Mouse (Mus musculus): Measurements from ENCODE around the gene Gm9837.
"Not testable (repeated sequence)": the region's sequence is repeated elsewhere in the genome, so short reads cannot be mapped to it uniquely, and the experiment has no call there.

The Gm9837 gene

DNA sequence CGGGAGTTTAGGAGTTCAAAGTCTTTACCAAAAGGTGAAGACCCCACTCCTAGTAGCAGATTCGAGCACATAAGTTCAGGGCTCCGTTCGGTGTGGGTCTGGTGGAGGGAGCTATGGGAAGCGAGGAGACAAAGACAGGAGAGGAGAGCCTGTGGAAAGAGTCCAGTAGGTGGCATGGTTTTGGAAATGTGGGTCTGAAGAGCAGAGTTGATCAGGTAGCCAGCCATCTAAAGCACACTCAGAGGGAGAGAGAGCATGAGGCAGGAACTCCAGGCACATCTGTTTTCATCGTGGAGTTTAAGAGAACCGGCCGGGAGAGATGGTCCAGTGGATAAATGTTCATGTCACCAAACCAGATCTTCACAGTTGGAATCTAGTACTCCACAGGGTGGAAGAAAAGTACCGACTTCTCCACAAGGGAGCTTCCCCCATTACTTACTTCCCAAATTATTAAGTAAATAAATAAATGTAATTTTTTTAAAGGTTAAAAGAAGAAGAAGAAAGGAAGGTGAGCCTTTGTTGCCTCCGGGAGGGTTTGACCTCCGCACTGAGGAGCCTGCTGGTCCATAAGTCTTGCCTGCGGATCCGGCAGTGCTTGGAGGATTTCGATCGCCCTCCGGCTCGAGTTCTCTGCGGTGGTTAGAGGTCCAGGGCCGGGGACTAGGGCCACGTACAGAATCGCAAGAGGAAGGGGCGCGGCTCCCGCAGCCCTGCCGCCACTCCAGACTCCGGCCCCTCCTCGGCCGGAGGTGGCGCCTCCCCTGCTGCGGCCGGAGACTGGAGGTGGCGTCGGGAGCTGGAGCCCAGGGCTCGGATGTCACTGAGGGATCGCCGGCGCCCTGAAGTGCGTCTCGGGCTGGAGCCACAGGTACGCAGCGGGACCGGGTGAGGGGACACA is 13.6 kb downstream of the Gm9837 start, which contains the start of the genes Gm10447 and Shroom1:
Gene Gm10447, minus strand, starts transcription at position 637 of the 898 bp plus-strand sequence.
Gene Shroom1, plus strand, starts transcription at position 732 of the 898 bp plus-strand sequence.
- DNase-seq (ENCODE audit: low spot score in 2 of 2), result peak; percentile 48 to 59

DNA sequence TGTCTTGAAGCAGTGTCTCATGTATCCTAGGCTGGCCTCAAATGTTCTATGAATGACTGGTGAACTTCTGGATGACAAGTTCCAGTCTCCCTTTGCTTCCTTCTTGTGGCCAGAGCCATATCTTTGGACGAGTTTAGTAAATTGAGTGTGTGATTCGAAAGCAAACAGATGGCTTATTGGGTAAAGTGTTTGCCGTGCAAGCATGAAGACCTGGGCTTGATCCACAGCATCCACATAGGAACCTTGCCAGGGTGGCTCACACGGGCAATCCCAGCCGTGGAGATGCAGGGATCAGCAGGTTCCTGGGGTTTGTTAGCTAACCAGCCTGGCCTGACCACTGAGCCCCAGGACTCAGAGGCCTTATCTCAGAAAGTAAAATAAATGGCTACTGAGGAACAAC is 17.2 kb downstream of the Gm9837 start:
- DNase-seq (ENCODE audit: low spot score in 2 of 2), result no peak

DNA sequence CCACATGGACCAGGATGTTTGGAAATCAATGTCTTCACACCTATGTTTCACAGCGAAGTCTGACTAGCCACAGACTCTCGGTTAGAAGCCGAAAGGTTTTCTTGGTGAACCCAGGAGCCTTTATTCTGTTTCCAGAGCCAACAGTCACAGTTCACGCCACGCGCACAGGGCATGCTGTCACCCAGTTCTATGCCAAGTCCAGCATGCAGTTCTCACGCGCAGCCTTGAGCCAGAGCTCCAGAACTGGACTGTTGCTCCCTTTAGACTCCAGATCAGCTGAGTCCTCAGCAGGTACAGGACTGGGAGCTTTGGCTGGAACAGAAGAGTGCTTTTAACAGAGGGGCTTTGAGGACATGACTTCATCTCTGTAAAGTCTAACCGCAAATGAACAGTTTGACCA is 17.9 kb downstream of the Gm9837 start:
- no peak for DNase-seq (ENCODE audit: low spot score in 2 of 2)

DNA sequence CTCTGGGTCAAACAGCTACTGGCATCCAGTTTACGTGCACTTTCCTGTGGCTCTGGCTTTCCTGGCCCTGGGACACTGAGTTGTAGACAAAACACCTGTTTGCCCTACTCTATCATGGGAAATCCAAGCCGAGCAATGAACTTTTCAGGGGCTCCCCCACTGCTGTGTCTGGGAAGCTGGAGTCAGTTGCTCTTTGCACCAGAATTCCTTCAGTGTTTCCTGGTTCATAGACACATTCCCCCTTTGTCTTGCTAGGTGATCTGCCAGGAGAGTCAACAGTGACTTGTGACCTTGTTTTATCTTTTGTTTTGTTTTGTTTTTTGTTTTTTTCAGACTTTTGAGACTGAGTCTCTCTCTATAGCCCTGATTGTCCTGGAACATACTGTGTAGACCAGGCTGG is 18.9 kb downstream of the Gm9837 start:
- no peak for DNase-seq (ENCODE audit: low spot score in 2 of 2)

DNA sequence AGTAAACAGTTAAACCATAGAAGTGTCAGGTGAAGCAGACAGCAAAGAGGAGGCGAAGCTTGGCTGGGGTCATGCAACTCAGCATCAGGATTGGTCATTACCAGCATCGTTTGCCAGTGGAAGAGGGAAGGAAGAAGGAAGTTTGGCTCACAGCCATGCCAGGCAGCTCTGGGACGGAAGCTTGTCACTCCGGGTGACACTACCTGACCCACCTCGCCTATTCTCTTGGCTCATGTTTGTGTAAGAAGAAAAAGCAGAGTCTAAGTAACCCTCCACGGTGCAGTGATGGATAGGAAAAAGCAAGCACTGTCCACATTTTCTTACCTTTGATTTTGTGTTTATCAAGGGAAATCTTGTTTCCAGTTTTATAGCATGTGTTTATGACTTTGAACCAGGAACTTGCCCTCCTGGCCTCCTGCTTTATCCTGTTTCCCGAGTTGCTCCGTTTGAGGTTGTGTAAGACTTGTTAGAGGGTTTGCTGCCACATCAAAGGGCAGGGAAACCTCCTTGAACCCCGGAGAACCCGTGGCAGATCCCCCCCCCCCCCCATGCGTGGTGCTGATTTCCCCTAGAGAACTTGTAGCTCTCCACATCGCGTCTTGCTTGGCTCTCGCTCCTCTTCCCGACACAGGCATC is 20.1 kb downstream of the Gm9837 start:
- no peak for DNase-seq (ENCODE audit: low spot score in 2 of 2)

DNA sequence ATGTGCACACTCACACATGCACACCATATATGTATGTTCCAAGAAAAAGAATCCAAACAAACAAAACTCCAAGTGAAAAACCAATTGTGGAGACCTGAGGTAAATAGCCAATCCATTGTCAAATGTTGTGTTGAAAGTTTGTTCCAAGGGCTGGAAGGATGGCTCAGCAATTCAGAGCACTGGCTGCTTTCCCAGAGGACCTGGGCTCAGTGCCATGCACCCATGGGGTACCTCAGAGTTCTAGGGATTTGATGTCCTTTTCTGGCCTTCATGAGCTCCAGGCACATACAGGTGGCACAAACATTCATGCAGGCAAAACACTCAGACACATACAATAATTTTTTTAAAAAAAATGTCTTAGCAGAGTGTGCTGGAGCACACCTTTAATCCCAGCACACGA is 21.8 kb downstream of the Gm9837 start:
- peak; percentile 31 to 74 for DNase-seq (ENCODE audit: low spot score in 2 of 2)

DNA sequence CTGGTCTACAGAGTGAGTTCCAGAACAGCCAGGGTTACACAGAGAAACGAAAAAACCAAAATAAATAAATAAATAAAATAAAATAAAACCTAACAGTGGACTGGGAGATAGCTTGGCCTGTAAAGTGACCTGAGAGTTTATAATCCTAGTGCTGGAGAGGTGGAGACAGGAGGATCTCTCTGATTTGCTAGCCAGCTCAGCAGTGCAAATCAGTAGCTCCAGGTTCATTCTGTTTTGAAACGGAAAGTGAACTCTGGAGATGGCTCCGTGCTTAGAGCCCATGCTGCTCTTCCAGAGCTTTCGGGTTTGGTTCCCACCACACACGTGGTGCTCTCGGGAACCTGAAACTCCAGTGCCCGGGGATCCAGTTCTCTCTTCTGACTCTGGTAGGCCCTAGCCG is 22.3 kb downstream of the Gm9837 start:
- no peak for DNase-seq (ENCODE audit: low spot score in 2 of 2)

DNA sequence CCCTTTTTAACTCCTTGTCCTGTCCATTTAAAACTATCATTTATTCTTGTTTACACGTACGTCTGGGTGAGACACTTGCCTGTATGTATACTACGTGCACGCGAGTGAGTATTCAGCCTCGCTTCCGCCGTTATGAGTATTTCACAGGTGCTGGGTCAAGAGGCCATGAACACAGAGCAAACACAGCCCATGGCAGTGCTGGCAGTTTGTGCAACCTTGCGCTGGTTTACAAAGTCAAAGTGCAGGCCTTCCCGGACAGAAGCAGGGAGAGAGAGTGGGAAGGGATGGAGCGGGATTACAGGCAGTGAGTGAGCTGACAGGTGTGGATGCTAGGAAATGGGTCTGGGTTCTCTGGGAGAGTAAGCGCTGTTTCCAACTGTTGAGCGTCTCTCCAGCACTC is 24.1 kb downstream of the Gm9837 start:
- DNase-seq (ENCODE audit: low spot score in 2 of 2), result no peak

DNA sequence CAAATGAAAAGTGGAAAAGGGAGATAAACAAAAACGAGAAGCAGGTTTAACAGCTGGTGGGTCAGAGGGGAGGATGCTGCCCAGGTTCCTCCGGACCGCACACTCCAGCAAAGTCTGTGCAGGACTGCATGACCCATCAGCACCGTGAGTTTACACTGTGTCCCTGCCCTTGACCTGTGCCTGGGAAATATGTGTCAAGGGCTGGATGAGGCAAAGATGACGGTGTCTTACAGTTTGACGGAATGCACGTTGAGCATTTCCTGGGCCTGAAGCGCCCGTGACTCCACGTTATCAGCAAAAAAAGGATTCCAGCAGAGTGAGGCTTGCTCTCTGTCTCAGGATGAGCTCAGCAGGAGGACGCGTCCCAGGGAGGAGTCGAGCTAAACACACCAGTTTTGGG is 24.7 kb downstream of the Gm9837 start:
- DNase-seq (ENCODE audit: low spot score in 2 of 2), result no peak

DNA sequence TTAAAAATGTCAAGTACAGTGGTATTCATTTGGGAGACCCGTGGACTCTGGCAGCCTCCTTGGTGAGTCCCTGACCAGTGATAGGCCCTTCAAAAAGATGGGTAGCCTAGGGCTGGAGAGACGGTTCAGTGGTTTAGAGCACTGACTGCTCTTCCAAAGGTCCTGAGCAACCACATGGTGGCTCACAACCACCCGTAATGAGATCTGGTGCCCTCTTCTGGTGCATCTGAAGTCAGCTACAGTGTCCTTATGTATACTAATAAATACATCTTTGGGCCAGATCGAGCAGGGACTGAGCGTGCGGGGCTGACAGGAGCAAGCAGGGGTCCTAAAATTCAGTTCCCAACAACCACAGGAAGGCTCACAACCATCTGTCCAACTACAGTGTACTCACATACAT is 26.4 kb downstream of the Gm9837 start:
- no peak for DNase-seq (ENCODE audit: low spot score in 2 of 2)

DNA sequence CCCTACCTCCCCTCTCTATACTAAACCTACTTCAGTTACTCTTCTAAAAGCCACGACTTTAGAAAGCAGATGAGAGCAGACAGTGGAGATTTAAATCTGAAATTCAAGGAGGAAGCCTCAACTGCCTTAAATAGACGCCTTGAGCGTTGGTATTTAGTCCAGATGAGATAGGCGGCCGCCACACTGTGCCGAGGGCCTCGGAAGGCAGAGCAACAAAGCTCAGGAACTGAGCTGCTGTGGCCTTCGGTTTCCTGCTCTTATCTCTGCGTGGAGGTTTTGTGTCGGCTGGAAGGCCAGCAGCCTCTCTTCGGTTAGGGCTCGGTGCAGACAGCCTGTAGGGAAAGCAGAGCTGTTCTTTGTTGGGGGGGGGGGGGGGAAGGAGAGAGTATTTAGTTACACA is 28.4 kb downstream of the Gm9837 start:
- DNase-seq (ENCODE audit: low spot score in 2 of 2), result no peak

DNA sequence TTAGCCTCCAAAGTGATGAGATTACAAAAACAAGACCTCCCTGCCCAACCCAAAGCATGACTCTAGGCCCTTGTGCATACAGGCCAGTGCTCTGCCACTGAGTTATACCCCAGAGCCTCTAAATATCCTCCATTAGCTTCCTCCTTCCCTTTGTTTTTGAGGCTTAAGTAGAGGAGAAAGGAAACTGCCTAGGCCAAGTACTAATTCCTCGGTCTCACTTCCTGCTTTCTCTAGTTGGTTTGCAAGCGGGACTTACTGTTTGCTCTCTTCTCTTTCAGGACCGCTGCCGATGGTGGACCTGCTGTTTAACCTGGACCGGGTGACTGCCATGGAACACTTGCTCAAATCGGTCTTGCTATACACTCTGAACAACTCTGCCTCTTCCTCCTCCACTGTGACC is 33.9 kb downstream of the Gm9837 start:
- DNase-seq (ENCODE audit: low spot score in 2 of 2), result no peak

DNA sequence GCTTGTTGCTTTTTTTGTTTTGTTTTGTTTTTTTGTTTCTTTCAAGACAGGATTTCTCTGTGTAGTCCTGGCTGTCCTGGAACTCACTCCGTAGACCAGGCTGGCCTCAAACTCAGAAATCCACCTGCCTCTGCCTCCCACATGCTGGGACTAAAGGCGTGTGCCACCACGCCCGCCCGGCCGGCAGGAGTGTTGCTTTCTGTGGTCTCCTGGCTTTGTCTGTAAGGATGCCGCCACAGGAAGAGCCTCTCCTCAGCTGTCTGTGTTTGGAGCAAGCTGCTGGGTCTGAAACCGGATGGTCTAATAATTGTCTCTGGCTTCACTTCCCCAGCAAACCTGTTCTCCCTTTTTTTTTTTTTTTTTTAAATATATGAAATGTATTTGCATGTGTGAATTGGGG is 34.8 kb downstream of the Gm9837 start:
- no peak for DNase-seq (ENCODE audit: low spot score in 2 of 2)

DNA sequence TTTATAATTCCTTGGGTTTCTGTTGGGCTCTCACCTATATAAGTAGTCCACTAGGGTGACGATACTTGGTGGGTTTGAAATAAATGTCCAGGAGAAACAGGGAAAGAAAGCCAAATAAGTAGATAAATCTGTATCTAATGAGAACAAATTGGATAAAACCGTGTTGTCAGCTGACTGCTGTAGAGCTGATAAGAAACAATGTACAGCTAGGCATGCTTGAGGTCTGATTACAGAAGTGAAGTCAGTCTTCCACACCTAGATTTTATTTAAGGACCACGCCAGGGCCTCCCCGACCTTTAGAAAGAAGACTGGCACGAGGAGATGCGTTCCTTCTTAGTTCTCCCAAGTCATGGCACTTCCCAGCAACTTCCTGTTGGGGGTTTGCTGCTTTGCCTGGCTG is 37.2 kb downstream of the Gm9837 start:
- DNase-seq (ENCODE audit: low spot score in 2 of 2), result no peak

DNA sequence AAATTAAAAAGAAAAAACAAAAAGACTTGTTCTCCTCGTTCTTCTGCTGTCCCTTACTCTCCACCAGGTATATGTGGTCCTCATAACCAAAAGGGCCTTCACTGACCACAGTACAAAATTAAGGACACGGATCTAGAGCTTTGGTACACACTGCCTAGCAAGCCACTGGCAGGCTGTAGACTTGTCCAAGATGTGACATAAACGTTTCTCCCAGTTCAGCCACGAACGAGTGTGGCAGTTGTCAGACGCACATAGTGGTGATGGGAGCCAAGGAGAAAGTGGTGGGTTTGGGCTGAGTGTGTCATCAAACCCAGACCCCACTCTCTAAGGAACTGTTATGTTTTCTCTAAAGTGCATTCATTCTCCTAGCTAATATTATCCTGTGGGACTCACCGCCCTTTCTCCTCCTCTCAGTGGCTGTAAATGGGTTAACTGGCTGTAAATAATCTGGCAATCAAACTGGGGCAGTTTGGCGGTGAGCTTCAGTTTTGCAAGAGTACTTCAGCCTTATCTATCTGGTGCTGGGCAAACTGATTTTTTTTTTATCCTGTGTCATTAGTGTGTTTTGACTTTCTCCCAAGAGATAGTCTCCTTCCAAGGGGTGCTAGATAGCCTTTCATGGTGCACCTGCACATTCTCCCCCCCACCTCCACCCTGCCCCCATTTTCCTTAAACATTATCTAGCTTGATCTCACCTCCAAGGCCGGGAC is 38.8 kb downstream of the Gm9837 start:
- DNase-seq (ENCODE audit: low spot score in 2 of 2), result peak; percentile 18 to 22

DNA sequence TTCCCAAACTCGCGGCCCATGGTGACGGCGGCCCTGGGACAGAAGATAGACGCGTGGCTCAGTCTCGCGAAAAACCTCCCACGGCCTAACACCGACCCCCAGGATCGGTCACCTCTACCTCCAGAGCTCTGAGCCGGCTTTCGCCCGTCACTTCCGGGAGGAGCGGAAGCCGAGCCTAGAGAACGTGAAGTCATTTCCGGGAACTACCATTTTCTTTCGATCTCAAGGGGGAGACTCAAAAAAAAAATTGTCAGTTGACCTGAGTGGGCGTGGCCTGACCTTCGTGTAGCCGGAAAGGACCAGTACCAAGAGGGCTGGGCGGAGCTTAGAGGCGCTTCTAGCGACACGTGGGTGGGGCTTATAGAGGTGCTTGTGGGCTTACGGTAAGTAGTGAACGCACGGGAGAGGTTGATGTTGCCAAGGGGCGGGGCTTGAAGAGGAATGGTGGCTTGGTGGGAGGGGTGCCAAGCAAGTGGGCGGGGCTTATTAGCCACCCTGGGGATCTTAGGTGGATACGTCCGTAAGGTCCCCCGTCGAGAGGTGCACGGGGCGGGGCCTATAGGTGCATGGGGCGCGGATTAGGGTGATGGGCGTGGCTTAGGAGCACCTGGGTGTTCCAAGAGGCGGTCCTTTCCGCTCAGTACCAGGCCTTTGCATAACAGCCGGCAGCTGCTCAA is 39.5 kb downstream of the Gm9837 start, which contains the start of the genes Uqcrq and Gdf9:
Gene Uqcrq, minus strand, starts transcription at position 162 of the 677 bp plus-strand sequence.
Gene Gdf9, plus strand, starts transcription at position 354 of the 677 bp plus-strand sequence.
- peak; percentile 99 for DNase-seq (ENCODE audit: low spot score in 2 of 2)

DNA sequence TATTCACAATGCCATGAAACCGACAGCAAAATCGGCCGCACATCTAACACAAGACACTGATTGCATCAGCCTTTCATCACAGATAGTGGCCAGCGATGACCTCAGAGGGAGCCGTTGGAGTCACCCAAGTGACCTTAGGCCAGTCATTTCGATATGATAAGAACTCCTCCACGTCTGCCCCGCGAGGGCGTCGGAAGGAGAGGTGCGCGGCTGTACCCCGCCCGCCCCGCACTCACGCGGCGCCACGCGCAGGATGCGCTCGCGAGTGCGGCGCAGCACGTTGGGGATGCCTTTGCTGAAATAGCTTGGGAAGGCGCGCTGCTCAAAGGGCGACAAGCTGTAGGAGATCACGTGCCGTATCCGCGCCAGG is 40.0 kb downstream of the Gm9837 start:
- no peak for DNase-seq (ENCODE audit: low spot score in 2 of 2)

DNA sequence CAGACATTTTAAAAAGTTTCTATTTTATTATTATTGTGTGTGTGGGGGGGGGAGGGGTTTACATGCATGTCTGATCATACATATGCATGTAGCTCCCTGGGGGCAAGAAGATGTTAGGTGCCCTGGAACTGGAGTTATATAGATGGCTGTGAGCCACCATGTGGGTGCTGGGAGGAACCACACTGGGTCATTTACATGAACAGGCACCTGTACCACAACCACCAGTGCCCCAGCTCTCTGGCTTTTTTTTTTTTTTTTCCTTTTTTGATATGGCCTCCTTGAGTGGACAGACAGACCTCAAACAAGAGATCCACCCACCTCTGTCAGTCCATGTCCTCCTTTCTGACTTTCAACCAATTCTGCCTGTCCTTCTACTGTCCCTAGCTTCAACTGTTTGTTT is 41.1 kb downstream of the Gm9837 start:
- no peak for DNase-seq (ENCODE audit: low spot score in 2 of 2)

DNA sequence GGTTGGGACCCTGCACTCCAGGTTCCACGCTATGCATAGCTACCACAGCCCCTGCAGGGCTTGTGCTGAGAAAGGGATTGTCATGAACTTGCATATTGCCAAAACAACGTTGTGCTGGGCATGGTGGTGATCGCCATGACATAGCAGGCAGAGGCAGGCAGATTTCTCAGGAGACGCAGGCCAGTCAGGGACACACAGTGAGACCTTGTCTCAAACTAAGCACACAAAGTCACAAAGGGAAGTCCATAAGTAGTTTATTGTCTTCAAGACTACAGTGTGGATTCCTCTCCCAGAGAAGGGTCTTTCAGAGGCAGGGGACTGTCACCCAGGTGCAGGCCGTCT is 41.6 kb downstream of the Gm9837 start:
- DNase-seq (ENCODE audit: low spot score in 2 of 2), result no peak

DNA sequence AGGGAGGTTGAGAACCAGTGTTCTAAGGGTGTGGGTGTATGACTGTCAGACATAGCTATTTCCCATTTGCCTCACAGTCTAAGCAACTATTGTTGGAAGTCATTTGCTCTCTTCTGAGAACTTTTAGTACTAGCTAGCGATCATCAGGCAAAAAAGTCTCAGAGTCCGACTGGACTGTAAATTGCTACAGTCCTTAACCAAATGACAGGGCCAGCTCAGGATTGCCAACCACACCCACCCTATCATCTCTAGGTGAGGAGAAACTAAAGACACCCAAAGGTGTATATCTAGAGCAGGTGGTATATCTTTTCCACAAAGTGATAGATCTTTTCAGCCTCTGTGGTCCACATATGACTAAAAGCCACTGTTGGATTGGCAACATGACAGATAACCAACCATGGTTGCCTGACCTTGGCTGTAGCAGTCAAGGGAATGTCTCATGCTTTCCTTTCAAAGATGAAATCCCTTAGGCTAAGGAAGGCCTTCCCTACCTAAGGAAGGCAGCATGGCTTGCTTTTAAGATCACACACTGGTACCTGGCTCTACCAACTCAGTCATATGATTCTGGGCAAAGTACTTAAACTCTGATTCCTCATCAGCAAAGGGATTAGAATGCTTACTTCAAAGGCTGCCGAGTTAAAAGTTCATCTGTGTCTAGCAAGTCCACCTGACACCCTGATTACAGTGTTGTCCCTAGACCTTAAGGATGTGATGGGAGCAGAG is 42.1 kb downstream of the Gm9837 start:
- no peak for DNase-seq (ENCODE audit: low spot score in 2 of 2)

DNA sequence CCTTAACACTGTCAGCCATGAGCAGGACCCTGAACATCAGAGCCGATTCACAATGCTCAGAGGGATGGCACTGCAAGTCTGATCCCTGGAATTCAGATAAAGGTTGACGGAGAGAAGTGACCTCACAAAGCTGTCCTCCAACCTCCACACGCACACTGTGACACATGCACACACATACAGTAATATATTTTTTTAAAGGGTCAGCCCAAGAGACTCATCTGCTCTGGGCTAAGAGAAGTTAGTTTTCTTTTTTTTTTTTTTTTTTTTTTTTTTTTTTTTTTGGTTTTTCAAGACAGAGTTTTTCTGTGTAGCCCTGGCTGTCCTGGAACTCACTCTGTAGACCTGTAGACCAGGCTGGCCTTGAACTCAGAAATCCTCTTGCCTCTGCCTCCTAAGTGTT is 43.4 kb downstream of the Gm9837 start:
- not testable (repeated sequence) for DNase-seq (ENCODE audit: low spot score in 2 of 2)
